Mouse (Mus musculus) heart, postnatal 0 days (tissue): Measurements from ENCODE around the gene Mdga1. TPM values are rescaled to one million over a fixed set of nuclear protein-coding genes. Genes with fewer than 3 reads are reported as not detected.
A peak's percentile ranks its signal among the peaks of the same experiment; 100 is the strongest.

Experiments used
- ATAC-seq: fragments of 200-750 bp; cut with Nextera tagmentation; 2 replicates; pipeline ENCODE4 v1.8.0; 2017; ENCODE audit warnings: low read depth, moderate number of reproducible peaks, moderate library complexity; ENCODE audit not compliant: insufficient read depth
- DNase-seq: peaks from one replicate; pipeline ENCODE4 v3.0.0-alpha.2; 2016; ENCODE audit warnings: low spot score
- H3K27ac ChIP-seq: fragments of 300-500 bp; sonication (generic); 2 replicates; pipeline ENCODE4 v1.5.1; 2014; ENCODE audit warnings: low read depth, mild to moderate bottlenecking
- H3K27me3 ChIP-seq: fragments of 300-500 bp; sonication (generic); 2 replicates; pipeline ENCODE4 v1.6.1; 2014; ENCODE audit warnings: low read length, mixed read lengths; ENCODE audit not compliant: control insufficient read depth, insufficient read depth
- H3K36me3 ChIP-seq: fragments of 300-500 bp; sonication (generic); replicated peaks from 2 replicates; pipeline ENCODE4 v1.6.1; 2014; ENCODE audit warnings: low read length, mixed read lengths; ENCODE audit not compliant: control insufficient read depth, insufficient read depth
- H3K4me1 ChIP-seq: fragments of 300-500 bp; sonication (generic); 2 replicates; pipeline ENCODE4 v1.6.1; 2014; ENCODE audit warnings: antibody characterized with exemption; ENCODE audit not compliant: control insufficient read depth, insufficient read depth
- H3K4me2 ChIP-seq: fragments of 300-500 bp; sonication (generic); 2 replicates; pipeline ENCODE4 v1.6.1; 2014; ENCODE audit warnings: low read depth, mild to moderate bottlenecking, low read length, moderate library complexity
- H3K4me3 ChIP-seq: fragments of 300-500 bp; sonication (generic); 2 replicates; pipeline ENCODE4 v1.5.1; 2014; ENCODE audit warnings: low read depth, low read length
- H3K9ac ChIP-seq: fragments of 300-500 bp; sonication (generic); replicated peaks from 2 replicates; pipeline ENCODE4 v1.6.1; 2014; ENCODE audit warnings: low read depth, low read length, mixed read lengths
- H3K9me3 ChIP-seq: fragments of 300-500 bp; sonication (generic); replicated peaks from 2 replicates; pipeline ENCODE4 v1.6.1; 2016; ENCODE audit warnings: low read length; ENCODE audit not compliant: control insufficient read depth
- CTCF ChIP-seq: IDR thresholded peaks from 2 replicates; pipeline ENCODE4 v1.5.1; 2016; ENCODE audit warnings: antibody characterized with exemption, control low read depth, low read depth
- EP300 ChIP-seq: IDR thresholded peaks from 2 replicates; pipeline ENCODE4 v1.6.1; 2016; ENCODE audit warnings: antibody characterized with exemption, low read depth
- WGBS: fragments of 180-500 bp; shearing (Covaris S2); extraction: QIAGEN DNeasy Blood & Tissue Kit; methylation state at CpG from one replicate; pipeline ENCODE4 v1.1.7; 2014; 5-methylcytosine and 5-hydroxymethylcytosine counted together
- polyA plus RNA-seq: library from polyadenylated mRNA; unstranded; fragments of >200 nt; fragmentation: Nextera tagmentation; extraction: Ambion mirVana; gene quantifications from 2 replicates; pipeline ENCODE4 v1.2.1, GENCODE M21; 2015
- total RNA-seq: library from RNA; depleted of rRNA; stranded (reverse); fragments of >200 nt; gene quantifications from 2 replicates; pipeline ENCODE4 v1.2.3, GENCODE M21; 2014; ENCODE audit warnings: low replicate concordance

Mdga1 gene
- total and polyA plus RNA-seq, 2 experiments from 2014 or later = 4.9 to 9.5 TPM

GRCm38 (mm10) chr17:29965506-29965905, 4.4 kb downstream of the Mdga1 start:
- 56% methylated on average over 5 of the region's 5 CpGs for WGBS
- DNase-seq (no peak), ATAC-seq (no peak)
- H3K9ac ChIP-seq = no peak overlapping the region
- TF ChIP-seq EP300 (no peak), CTCF (no peak)
- H3K9me3 ChIP-seq = no peaks in the 10 kb centered on the region
- H3K27ac ChIP-seq = no peak overlapping the region
- H3K36me3 ChIP-seq = no peaks in the 10 kb centered on the region
- H3K4me1 ChIP-seq = no peaks in the 10 kb centered on the region; the same call in 1 of the 2 replicates
- H3K4me2 ChIP-seq = no peak overlapping the region
- peaks cover 18% of the 10 kb centered on the region; the same call in 1 of the 2 replicates for H3K27me3 ChIP-seq
- H3K4me3 ChIP-seq = no peak overlapping the region

GRCm38 (mm10) chr17:29963730-29964259, 6.1 kb downstream of the Mdga1 start:
- Histone ChIP-seq H3K4me3 (peak overlapping the region; percentile 31), H3K4me1 (no peaks in the 10 kb centered on the region; the same call in 1 of the 2 replicates), H3K4me2 (peak overlapping the region; percentile 55), H3K9me3 (no peaks in the 10 kb centered on the region), H3K27ac (no peak overlapping the region), H3K9ac (0 out of 2 replicates have a peak overlapping the region, but pooled peaks have one; percentile 0), H3K27me3 (peaks cover 18% of the 10 kb centered on the region; the same call in 1 of the 2 replicates), H3K36me3 (no peaks in the 10 kb centered on the region)
- WGBS = 5% methylated on average over 11 of the region's 11 CpGs
- ATAC-seq = peak; percentile 51
- TF ChIP-seq CTCF (no peak), EP300 (no peak)
- DNase-seq = no peak

DNA sequence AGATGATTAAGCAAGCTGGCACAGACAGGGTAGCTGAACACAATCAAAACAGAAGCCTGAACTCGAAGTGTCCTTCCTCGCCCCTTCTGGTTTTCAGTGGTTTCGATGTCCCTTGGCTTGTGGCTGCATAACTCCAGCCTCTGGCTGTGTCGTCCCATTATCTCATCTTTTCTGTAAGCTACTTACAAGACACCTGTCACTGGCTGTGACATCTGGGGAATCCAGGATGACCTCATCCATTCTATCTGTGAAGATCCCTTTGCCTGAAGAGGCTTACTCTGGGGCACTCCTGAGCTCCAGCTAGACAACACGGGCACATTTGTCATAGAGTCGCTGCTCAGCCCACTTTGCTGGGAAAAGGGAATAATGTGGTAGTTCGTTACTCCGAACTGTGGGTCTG, 14.0 kb downstream of the Mdga1 start:
- no peaks in the 10 kb centered on the region for H3K27me3 ChIP-seq
- H3K9me3 ChIP-seq = peaks cover 11% of the 10 kb centered on the region; the same call in 1 of the 2 replicates
- ATAC-seq = no peak

DNA sequence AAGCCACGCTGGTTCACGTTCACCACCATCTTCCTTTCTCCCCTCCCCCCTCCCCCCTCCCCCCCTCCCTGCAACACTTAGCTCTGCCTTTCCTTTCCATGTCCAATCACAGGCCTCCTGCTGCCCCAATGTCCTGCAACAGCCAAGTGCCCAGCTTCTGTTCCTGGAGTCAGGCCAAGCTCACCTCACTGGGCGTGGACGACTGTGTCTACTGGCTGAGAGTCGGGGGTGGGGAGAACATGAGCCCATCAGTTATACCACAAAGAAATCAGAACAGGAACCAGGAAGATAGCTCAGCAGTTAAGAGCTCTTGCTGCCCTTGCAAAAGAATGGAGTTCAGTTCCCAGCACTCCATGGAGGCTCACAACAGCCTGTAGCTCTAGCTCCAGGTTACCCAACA, 15.6 kb downstream of the Mdga1 start:
- Histone ChIP-seq H3K27me3 (no peaks in the 10 kb centered on the region), H3K9ac (no peak overlapping the region), H3K36me3 (no peaks in the 10 kb centered on the region), H3K4me2 (no peak overlapping the region), H3K4me3 (no peak overlapping the region), H3K9me3 (peaks cover 11% of the 10 kb centered on the region; the same call in 1 of the 2 replicates), H3K4me1 (no peaks in the 10 kb centered on the region), H3K27ac (no peak overlapping the region)
- ATAC-seq = 0 out of 2 replicates have a peak, but pooled peaks have one; percentile 47
- TF ChIP-seq CTCF (no peak), EP300 (no peak)
- DNase-seq = no peak
- WGBS = 46% methylated on average over 5 of the region's 5 CpGs

More for the DNA sequence above, 14.0 kb downstream of the Mdga1 start:
- Histone ChIP-seq H3K36me3 (no peaks in the 10 kb centered on the region), H3K4me3 (no peak overlapping the region), H3K27ac (no peak overlapping the region), H3K9ac (no peak overlapping the region), H3K4me1 (no peaks in the 10 kb centered on the region), H3K4me2 (no peak overlapping the region)
- TF ChIP-seq CTCF (no peak), EP300 (no peak)
- 43% methylated on average over 8 of the region's 8 CpGs for WGBS
- DNase-seq = no peak

GRCm38 (mm10) chr17:29951100-29951499, 18.8 kb downstream of the Mdga1 start:
- no peaks in the 10 kb centered on the region for H3K27me3 ChIP-seq
- no peak overlapping the region for H3K4me3 ChIP-seq
- no peak for TF ChIP-seq CTCF
- no peak for TF ChIP-seq EP300
- no peaks in the 10 kb centered on the region for H3K4me1 ChIP-seq
- H3K27ac ChIP-seq = no peak overlapping the region
- ATAC-seq (0 out of 2 replicates have a peak, but pooled peaks have one; percentile 36), DNase-seq (no peak)
- 53% methylated on average over 6 of the region's 6 CpGs for whole genome bisulfite sequencing
- H3K9me3 ChIP-seq = no peaks in the 10 kb centered on the region
- no peaks in the 10 kb centered on the region for H3K36me3 ChIP-seq
- H3K9ac ChIP-seq = no peak overlapping the region
- H3K4me2 ChIP-seq = no peak overlapping the region

GRCm38 (mm10) chr17:29950574-29950973, 19.3 kb downstream of the Mdga1 start:
- 89% methylated on average over 8 of the region's 8 CpGs for whole genome bisulfite sequencing
- H3K27ac ChIP-seq = no peak overlapping the region
- TF ChIP-seq CTCF = no peak
- TF ChIP-seq EP300 = no peak

More at GRCm38 (mm10) chr17:29950574-29950973, 19.3 kb downstream of the Mdga1 start:
- no peaks in the 10 kb centered on the region for H3K36me3 ChIP-seq
- H3K4me1 ChIP-seq = no peaks in the 10 kb centered on the region
- H3K9ac ChIP-seq = no peak overlapping the region
- no peak overlapping the region for H3K4me2 ChIP-seq
- H3K9me3 ChIP-seq = no peaks in the 10 kb centered on the region
- H3K27me3 ChIP-seq = no peaks in the 10 kb centered on the region
- DNase-seq = no peak
- ATAC-seq = no peak
- H3K4me3 ChIP-seq = no peak overlapping the region
